Mouse (Mus musculus): ENCODE data around the gene Tent5b.

Gene Tent5b

DNA sequence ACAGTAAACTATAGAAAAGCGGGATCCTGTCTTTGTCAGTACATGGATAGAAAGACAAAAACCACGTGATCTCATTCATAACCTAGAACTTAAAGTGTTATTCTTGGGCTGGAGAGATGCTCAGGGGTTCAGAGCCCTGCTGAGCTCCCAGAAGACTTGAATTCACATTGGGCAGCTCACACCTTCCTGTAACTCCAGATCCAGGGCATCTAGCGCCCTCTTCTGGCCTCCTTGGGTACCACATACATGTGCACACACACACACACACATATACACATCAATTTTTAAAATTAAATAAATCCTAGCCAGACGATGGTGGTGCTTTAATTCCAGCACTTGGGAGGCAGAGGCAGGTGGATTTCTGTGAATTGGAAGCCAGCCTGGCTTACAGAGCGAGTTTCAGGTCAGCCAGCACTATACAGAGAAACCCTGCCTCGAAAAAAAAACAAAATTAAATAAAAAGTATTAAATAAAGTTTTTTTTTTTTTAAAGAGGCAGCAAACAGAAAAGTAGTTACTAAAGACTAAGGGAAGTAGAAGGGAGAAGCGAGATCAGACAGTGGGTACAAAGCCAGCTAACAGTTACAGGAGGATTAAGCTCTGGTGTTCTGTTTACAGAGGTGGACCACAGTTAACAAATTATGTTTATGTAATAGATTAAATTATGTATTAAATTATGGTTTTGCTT is 8.7 kb upstream of the Tent5b start:
- no peak for DNase-seq (ENCODE audit: low spot score)

- DNase-seq (ENCODE audit: low spot score): no peak
Observed at GRCm38 (mm10) chr4:133473833-133474232, 6.1 kb upstream of the Tent5b start.

DNA sequence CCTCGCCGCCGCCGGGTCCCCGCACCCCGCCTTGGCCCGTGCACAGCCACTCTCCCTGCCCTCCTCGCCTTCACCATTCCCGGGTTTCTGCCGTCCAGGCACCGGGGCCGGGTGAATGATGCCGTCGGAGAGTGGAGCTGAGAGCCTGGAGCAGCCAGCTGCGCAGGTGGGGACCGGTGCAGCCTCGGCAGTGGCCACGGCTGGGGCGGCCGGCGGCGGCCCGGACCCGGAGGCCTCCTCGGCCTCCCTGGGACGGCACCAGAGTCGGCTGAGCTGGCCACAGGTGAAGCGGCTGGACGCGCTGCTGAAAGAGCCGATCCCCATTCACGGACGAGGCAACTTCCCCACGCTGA is 229 bp downstream of the Tent5b start:
- DNase-seq (ENCODE audit: low spot score): no peak

GRCm38 (mm10) chr4:133480754-133481153 is 822 bp downstream of the Tent5b start:
- no peak for DNase-seq (ENCODE audit: low spot score)

- DNase-seq (ENCODE audit: low spot score): no peak
Observed at GRCm38 (mm10) chr4:133481488-133481887, 1.6 kb downstream of the Tent5b start.

DNA sequence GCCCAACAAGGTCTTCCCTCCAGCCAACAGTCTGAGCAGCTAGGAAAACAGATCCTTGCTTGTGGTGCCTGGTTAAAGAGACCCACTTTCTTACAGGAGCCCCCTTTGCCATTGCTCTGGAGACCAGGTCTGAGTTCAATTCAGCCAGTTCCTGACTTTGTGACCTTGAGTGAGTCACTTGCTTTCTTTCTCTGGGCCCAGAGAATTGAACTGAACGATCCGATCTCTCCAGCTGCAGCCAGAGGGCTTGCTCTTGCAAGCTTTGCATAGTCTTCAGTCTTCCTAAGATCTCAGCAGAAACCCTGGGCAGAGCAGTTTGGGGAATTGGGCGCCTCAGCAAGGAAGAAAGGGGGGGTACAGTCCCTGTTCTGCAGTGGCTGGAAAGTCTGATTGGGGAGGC is 2.5 kb downstream of the Tent5b start:
- DNase-seq (ENCODE audit: low spot score): no peak

DNA sequence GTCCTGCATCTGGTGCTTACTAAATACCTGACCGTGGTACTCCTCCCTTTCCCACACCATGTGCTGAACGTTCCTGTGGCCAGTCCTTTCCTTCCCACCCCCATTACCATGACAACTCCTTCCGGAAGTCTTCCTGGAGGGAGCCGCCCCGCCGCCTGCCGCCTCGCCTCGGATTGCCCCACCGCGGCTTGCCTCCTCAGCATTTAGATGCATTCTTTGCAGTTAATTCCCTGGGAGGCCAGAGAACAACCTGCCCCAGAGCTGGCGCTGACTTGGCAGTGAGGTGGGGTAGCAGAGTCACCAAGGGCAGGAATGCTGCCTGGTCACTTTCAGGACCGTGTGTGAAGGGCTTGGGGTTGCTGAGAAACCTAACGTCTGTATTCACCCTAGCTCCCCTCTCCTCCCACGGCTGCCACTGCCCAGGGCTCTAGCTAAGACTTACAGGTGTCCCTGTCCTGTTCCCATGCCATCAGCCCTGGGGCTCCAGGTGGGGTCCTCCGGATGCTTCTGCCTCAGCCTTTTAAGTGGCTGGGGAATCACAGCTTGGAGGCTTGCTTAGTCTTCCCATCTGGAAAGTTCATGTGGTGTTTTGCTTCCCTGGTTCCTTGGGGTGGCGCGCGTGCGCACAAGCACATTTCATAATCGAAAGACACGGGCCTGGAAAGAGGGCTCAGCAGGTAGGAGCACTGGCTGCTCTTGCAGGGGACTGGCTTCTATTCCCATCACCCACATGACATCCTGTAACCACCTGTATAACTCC is 4.5 kb downstream of the Tent5b start:
- DNase-seq (ENCODE audit: low spot score): no peak

- no peak for DNase-seq (ENCODE audit: low spot score)
Observed at GRCm38 (mm10) chr4:133485691-133486425, 5.9 kb downstream of the Tent5b start.

- no peak for DNase-seq (ENCODE audit: low spot score)
Observed at GRCm38 (mm10) chr4:133486673-133487357, 6.9 kb downstream of the Tent5b start.

GRCm38 (mm10) chr4:133488619-133489392 is 8.9 kb downstream of the Tent5b start:
- no peak for DNase-seq (ENCODE audit: low spot score)

- DNase-seq (ENCODE audit: low spot score): no peak
Observed at GRCm38 (mm10) chr4:133489489-133490245, 9.7 kb downstream of the Tent5b start.

DNA sequence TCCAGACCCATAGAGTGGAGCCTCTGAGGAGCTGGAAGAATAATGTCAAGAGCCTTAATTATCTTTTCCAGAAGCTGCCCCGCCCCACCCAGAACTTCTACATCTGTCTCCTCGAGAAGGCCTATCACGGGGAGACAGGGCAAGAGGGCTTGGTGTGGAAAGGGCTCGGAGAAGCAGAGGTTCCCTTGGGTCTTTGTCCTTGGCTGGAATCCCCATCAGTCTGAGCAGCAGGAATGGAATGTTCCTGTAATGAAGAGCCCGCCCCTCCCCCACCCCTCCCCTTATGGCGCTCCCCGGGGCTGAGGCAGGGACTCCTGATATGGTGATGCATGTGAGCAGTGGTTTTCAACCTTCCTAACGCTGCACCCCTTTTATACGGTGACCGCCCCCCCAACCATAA is 11.9 kb downstream of the Tent5b start:
- DNase-seq (ENCODE audit: low spot score): no peak

DNA sequence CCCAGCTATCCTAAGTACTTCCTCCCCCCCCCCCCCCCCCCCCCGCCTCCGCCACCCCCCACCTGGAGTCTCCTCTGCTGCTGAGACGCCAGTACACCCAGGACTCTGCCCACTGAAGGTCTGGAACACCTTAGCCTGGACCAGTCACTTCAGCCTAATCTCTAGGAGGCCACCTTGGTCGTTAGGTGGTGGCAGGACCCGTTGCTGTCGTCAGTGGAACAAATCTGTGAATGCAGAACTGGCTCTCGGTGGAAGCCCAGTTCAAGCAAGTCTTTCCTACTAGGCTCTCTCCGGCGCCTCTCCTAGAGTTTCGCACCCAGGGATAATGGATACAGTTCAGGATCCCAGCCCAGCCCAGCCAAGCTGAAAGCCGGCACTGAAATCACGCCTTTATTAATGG is 14.0 kb downstream of the Tent5b start:
- DNase-seq (ENCODE audit: low spot score): no peak

DNA sequence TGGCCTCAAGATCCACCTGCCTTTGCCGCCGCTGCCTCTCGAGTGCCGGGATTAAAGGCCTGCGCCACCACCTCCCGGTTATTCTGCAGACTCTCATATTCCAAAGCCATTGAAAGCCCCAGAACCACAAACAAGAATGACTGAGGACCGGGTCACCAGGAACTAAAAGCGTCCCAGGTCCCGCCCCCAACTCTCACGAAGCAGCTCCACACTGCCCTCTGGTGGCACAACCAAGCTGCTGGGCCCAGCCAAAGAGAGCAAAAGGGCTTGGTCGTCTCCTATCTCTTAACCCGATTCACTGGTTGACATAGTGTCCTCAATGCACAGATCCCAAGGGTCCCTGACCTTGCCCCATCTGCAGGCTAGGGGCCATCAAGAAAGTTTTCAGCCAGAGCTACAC is 14.5 kb downstream of the Tent5b start:
- peak; percentile 62 for DNase-seq (ENCODE audit: low spot score)

DNA sequence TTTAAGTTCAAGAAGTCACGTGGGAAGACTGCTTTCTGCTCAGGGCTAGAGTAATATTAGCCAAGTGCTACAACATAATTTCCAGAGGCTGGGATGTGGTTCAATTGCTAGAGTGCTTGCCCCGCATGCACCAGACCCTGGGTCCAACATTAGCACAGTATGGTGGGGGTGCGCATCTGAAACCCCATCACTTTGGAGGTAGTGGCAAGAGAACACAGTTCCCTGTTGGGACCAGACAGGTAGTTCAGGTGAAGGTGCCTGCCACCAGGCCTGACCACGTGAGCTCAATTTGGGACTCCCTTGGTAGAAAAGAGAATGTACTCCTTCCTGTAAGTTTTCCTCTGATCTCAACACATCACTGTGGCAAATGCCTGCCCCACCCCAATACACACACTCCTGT is 14.9 kb downstream of the Tent5b start:
- no peak for DNase-seq (ENCODE audit: low spot score)

DNA sequence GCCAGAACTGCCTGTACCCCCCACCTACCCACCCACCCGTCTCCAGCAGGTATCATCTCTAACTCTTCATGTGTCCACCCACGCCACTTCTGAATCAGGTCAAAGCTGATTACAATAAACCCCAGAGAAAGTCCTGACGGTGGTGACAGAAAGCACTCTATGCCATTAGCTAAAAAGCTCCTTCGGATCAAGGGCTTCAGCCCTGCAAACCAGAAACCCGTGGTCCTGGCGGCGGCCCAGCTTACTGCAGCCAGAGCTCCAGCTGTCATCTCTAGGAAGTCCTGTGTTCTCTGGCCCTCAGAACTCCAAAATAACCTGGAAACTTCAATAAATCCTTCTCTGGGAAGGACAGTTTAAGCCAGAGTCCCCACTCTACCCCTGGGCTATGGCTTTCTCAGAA is 15.8 kb downstream of the Tent5b start:
- no peak for DNase-seq (ENCODE audit: low spot score)

DNA sequence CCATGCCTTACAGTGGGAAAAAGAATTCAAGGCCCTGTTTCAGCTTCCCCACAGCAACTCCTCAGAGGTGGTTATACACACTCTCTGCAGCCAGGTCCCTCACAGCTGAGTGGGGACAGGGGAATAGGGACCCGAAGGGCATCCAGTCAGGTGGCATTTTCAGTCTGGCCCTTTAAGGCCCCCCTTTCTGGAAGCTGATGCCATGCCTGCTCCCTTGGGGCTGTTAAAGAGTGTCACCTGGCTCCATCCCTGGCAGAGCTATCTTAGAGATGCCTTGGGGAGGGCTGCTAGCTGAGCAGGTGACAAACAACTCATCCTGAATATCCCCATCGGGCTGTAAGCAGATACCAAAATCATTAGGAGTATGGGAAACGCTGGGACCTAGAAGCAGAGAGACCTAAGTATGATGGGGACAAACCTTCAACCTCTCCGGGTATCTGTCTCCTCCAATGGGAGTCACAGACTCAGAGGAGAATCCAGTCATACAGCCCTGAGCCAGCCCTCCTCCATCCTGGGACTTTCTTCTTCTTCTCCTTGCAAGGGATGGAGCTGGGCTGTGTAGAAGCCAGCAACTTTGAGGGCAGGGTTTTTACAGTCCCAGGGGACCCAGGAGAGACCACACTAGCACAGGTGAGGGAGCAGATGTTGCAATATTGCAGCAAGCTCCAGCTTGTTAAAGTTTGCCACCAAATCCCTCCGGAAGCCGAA is 17.0 kb downstream of the Tent5b start:
- no peak for DNase-seq (ENCODE audit: low spot score)

DNA sequence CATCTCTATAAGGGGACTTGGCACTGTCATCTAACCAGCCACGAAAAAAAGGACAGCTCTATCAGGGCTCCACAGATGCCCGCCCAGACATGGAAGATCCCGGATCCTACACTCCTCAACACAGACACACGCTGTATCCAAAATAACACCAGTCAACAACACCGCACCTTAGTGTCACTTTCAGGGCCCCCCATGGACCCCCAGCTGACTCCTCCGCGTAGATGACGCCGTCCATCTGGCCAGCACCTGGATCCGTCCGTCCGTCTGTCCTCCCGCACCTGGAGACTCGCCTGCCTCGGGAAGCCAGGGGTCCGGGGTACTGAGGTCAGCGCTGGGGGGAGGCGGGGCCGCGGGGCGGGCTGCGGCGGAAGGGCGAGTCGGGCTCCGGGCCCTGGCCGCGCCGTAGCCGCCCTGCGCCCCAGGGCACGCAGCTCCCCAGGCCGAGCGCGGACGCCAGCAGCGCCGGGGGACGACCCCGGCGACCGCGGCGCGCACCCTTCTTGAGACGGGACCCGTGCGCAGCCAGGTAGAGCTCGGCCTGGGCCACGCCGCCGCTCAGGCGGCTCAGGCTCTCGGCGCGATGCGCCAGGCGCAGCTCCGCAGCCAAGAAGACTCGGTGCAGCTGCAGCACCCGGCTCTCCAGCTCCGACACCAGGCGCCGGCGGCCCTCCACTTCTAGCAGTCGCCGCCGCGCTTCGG is 17.7 kb downstream of the Tent5b start:
- no peak for DNase-seq (ENCODE audit: low spot score)

GRCm38 (mm10) chr4:133498160-133498724 is 18.3 kb downstream of the Tent5b start, which contains the start of gene Trnp1:
Gene Trnp1 (minus strand): TSS chr4:133498550.
- DNase-seq (ENCODE audit: low spot score): peak; percentile 43

All from ovary, adult 18-20 months (tissue).